Mouse (Mus musculus) midbrain, embryonic 16.5 days (tissue): ENCODE results near the gene Chd3. TPM values are rescaled to one million over a fixed set of nuclear protein-coding genes. Genes with fewer than 3 reads are reported as not detected.

Experiments used
- ATAC-seq: fragments of 200-750 bp; cut with Nextera tagmentation; 2 replicates; pipeline ENCODE4 v1.8.0; 2017; ENCODE audit warnings: moderate TSS enrichment
- H3K27ac ChIP-seq: fragments of 300-500 bp; sonication (generic); 2 replicates; pipeline ENCODE4 v1.5.1; 2014; ENCODE audit warnings: mild to moderate bottlenecking, low read length, mixed read lengths
- H3K27me3 ChIP-seq: fragments of 300-500 bp; sonication (generic); 2 replicates; pipeline ENCODE4 v1.6.1; 2014; ENCODE audit warnings: low read depth, low read length, mixed read lengths; ENCODE audit not compliant: control insufficient read depth, insufficient read depth
- H3K36me3 ChIP-seq: fragments of 300-500 bp; sonication (generic); 2 replicates; pipeline ENCODE4 v1.6.1; 2014; ENCODE audit warnings: mild to moderate bottlenecking, low read length, moderate library complexity, mixed read lengths; ENCODE audit not compliant: control insufficient read depth, insufficient read depth
- H3K4me1 ChIP-seq: fragments of 300-500 bp; sonication (generic); 2 replicates; pipeline ENCODE4 v1.6.1; 2014; ENCODE audit warnings: mild to moderate bottlenecking, low read length, mixed read lengths; ENCODE audit not compliant: control insufficient read depth, insufficient read depth
- H3K4me2 ChIP-seq: fragments of 300-500 bp; sonication (generic); 2 replicates; pipeline ENCODE4 v1.6.1; 2014; ENCODE audit warnings: mild to moderate bottlenecking, low read length, mixed read lengths
- H3K4me3 ChIP-seq: fragments of 300-500 bp; sonication (generic); 2 replicates; pipeline ENCODE4 v1.5.1; 2014; ENCODE audit warnings: low read depth, mild to moderate bottlenecking, low read length, moderate library complexity, mixed read lengths
- H3K9ac ChIP-seq: fragments of 300-500 bp; sonication (generic); 2 replicates; pipeline ENCODE4 v1.6.1; 2014; ENCODE audit warnings: low read depth, low read length, mixed read lengths
- H3K9me3 ChIP-seq: fragments of 300-500 bp; sonication (generic); replicated peaks from 2 replicates; pipeline ENCODE4 v1.6.1; 2014; ENCODE audit warnings: mild to moderate bottlenecking, low read length, mixed read lengths; ENCODE audit not compliant: control insufficient read depth, poor library complexity, severe bottlenecking
- WGBS: fragments of 180-500 bp; shearing (Covaris S2); extraction: QIAGEN DNeasy Blood & Tissue Kit; methylation state at CpG from one replicate; pipeline ENCODE4 v1.1.7; 2014; 5-methylcytosine and 5-hydroxymethylcytosine counted together
- polyA plus RNA-seq: library from polyadenylated mRNA; unstranded; fragments of >200 nt; fragmentation: Nextera tagmentation; extraction: Ambion mirVana; gene quantifications from 2 replicates; pipeline ENCODE4 v1.2.1, GENCODE M21; 2015

Gene Chd3
- polyA plus RNA-seq, 1 experiment from 2014 or later, result 86.1 TPM

DNA sequence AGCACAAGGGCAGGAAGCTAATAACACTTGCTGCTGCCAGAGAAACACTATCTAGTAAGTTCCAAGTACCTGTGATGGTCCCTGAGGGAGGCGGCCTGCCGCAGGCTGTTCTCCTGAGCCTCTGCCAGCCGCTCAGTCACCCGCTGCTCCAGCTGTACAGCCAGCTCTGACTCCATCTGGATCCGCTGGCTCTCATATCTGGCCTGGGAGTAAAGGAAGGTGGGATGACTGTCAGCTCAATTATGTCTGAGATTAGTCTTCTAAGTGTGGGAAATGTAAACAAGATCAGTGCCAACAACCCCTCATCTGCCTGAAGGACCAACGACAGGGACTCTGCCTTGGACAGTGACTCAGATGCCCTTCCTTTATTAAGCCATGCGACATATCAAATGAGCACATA is 57.9 kb downstream of the Chd3 start:
- Histone ChIP-seq H3K36me3 (peaks cover 27% of the 10 kb centered on the region), H3K4me2 (no peak overlapping the region), H3K4me1 (no peaks in the 10 kb centered on the region; the same call in 1 of the 2 replicates), H3K4me3 (no peak overlapping the region), H3K9ac (no peak overlapping the region), H3K27me3 (no peaks in the 10 kb centered on the region), H3K9me3 (no peaks in the 10 kb centered on the region), H3K27ac (no peak overlapping the region)
- no peak for ATAC-seq
- WGBS, result 70% methylated on average over 7 of the region's 7 CpGs

DNA sequence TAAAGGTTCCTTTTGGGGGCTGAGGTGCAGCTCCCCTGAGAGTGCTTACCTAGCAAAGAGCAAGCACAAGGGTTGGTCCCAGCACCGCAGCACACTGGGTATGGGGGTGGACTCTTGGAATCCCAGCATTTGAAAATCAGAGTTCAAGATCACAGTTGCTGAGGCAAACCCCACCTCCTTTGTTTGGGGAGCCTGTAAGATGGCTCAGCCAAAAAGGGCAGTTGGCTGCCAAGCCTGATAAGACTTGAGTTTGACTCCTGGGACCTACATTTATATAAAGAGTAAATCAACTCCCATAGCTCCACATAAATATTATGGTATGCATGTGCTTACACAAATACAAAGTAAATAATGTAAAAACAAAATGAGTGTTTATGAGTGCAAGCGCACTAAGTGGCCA is 63.2 kb downstream of the Chd3 start:
- 97% methylated on average over 2 of the region's 2 CpGs for WGBS
- no peaks in the 10 kb centered on the region for H3K9me3 ChIP-seq
- H3K4me1 ChIP-seq, result no peaks in the 10 kb centered on the region
- no peak overlapping the region for H3K27ac ChIP-seq
- no peak for ATAC-seq
- peaks cover 24% of the 10 kb centered on the region for H3K36me3 ChIP-seq
- no peak overlapping the region for H3K9ac ChIP-seq
- H3K4me3 ChIP-seq, result no peak overlapping the region
- no peak overlapping the region for H3K4me2 ChIP-seq
- H3K27me3 ChIP-seq, result no peaks in the 10 kb centered on the region

DNA sequence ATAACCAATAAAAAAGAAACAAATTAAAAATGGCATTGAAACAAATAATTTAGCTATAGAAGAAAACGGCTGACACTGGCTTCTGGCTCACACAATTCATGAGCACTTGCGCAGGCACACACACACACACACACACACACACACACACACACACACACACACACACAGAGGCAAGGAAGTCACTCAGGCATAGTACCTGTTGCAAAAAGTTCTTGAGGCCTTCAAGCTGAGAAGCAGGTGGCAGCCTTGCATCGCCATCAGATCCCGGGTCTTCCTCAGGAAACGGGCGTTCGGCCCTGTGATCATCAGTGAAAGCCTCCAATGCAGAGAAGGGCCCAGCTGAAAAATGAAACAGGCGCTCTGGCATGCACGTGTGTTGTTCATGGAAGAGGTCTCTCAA is 63.9 kb downstream of the Chd3 start:
- WGBS, result 89% methylated on average over 9 of the region's 9 CpGs
- ATAC-seq, result no peak
- Histone ChIP-seq H3K9ac (no peak overlapping the region), H3K4me3 (no peak overlapping the region), H3K9me3 (no peaks in the 10 kb centered on the region), H3K4me2 (no peak overlapping the region), H3K27ac (no peak overlapping the region), H3K36me3 (peaks cover 27% of the 10 kb centered on the region), H3K27me3 (no peaks in the 10 kb centered on the region), H3K4me1 (no peaks in the 10 kb centered on the region)

DNA sequence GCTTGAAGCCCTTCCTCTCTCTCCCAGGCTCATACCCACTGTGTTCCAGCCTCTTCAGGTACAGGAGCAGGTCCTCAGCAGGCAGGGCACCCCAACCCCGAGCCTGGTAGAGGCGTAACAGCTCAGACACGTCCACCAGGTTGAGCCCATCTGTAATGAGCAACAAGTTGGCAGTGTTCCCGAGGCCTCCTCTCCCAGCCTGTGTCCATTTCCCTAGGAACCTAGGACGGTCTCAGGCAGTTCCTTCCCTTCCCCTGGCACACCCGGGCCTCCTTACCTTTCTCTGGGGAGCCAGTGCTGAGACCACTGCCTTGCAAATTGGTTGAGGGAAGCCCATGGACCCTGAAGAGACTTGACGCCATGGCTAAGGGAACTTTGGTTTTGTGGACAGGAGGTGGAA is 66.4 kb downstream of the Chd3 start:
- peaks cover 25% of the 10 kb centered on the region for H3K36me3 ChIP-seq
- H3K27me3 ChIP-seq, result no peaks in the 10 kb centered on the region
- no peak for ATAC-seq
- no peak overlapping the region for H3K9ac ChIP-seq
- no peaks in the 10 kb centered on the region for H3K9me3 ChIP-seq
- 88% methylated on average over 7 of the region's 7 CpGs for WGBS
- no peaks in the 10 kb centered on the region for H3K4me1 ChIP-seq
- H3K4me3 ChIP-seq, result no peak overlapping the region
- H3K27ac ChIP-seq, result no peak overlapping the region
- H3K4me2 ChIP-seq, result no peak overlapping the region

DNA sequence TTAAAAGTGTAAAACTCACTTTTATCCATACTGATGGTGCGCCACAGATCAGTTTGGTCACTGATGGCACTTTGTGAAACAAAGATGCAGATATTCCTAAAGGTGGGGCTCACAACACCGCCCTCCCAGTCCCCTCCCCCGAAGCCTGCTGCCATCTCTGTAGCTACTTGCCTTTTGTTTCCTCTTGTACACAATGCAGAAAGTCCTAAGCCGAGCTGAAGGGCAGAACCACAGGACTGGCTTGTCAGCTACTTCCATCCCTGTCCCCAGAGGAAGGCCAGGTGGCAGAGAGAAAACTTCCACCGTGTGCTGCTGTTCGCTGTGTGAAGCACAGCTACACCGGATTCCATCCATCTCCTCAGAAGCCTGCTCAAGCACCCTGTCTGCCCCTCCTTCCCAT is 71.0 kb downstream of the Chd3 start:
- Histone ChIP-seq H3K27ac (no peak overlapping the region), H3K36me3 (peaks cover 13% of the 10 kb centered on the region), H3K9me3 (no peaks in the 10 kb centered on the region), H3K4me2 (no peak overlapping the region), H3K9ac (no peak overlapping the region), H3K4me3 (no peak overlapping the region), H3K4me1 (no peaks in the 10 kb centered on the region), H3K27me3 (no peaks in the 10 kb centered on the region)
- 64% methylated on average over 7 of the region's 7 CpGs for WGBS
- no peak for ATAC-seq

DNA sequence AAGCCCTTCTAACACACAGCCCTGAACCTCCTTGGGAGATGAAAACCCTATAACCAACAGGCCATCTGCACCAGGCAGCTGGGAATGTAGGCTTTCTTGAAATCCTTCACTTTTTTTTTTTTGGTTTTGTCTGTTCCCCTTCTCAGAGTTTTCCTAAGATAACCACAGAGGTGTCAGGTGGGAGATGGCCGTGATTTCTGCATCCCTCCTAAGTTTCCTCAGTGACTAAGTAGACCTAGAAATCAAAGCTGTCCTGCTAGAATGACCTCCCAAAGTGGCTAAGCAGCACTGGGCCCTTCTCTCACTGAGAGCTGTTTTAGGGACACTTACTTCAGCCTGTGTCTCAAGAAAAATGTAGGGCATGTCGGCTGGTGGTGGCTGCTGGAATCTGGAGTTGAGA is 71.4 kb downstream of the Chd3 start:
- no peaks in the 10 kb centered on the region for H3K4me1 ChIP-seq
- no peak for ATAC-seq
- no peak overlapping the region for H3K27ac ChIP-seq
- peaks cover 13% of the 10 kb centered on the region for H3K36me3 ChIP-seq
- H3K9ac ChIP-seq, result no peak overlapping the region
- H3K4me2 ChIP-seq, result no peak overlapping the region
- no peaks in the 10 kb centered on the region for H3K27me3 ChIP-seq
- 86% methylated on average over 2 of the region's 2 CpGs for WGBS
- H3K9me3 ChIP-seq, result no peaks in the 10 kb centered on the region
- H3K4me3 ChIP-seq, result no peak overlapping the region

DNA sequence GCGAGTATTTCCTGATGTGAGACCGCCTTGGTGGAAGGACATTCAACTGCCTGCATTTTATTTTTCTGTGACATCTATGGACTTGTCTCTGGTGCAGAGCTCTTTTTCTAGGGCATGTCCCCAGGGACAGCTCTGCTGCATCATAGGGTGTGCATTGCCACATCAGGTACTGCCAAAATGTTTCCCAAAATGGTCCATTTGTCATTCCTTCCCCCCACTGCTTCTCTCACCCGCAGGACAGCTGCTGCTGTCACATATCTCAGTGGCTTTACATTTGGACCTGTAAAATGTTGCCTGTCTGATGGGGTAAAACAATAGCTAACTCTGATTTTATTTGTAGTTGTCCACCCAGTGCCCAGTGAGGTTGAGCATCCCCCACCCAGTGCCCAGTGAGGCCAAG is 73.9 kb downstream of the Chd3 start:
- Histone ChIP-seq H3K4me2 (no peak overlapping the region), H3K4me3 (no peak overlapping the region), H3K4me1 (no peaks in the 10 kb centered on the region), H3K27ac (no peak overlapping the region), H3K36me3 (peaks cover 6% of the 10 kb centered on the region), H3K9ac (no peak overlapping the region), H3K27me3 (no peaks in the 10 kb centered on the region), H3K9me3 (no peaks in the 10 kb centered on the region)
- 95% methylated on average over 3 of the region's 3 CpGs for WGBS
- ATAC-seq, result no peak

Other genes with a start within 250 kb of the Chd3 start
- 0.75 and 1.1 TPM in 2 replicates for gene Hes7, start 249.0 kb downstream of the Chd3 start, polyA plus RNA-seq
- gene 9130213A22Rik, start 246.8 kb downstream of the Chd3 start, polyA plus RNA-seq, result 0.49 and 0.65 TPM in 2 replicates
- gene Aloxe3, start 243.5 kb downstream of the Chd3 start, polyA plus RNA-seq, result 9.0 and 11.5 TPM in 2 replicates
- 0.50 and 0.53 TPM in 2 replicates for gene Alox12b, start 212.4 kb downstream of the Chd3 start, polyA plus RNA-seq
- gene Alox8, start 171.6 kb downstream of the Chd3 start, polyA plus RNA-seq, result 0.59 and 0.72 TPM in 2 replicates
- gene Gucy2e, start 132.4 kb downstream of the Chd3 start, polyA plus RNA-seq, result 0.51 and 0.67 TPM in 2 replicates
- 19.2 and 21.7 TPM in 2 replicates for gene Cntrob, start 45.6 kb downstream of the Chd3 start, polyA plus RNA-seq
- gene Trappc1, start 45.4 kb downstream of the Chd3 start, polyA plus RNA-seq, result 173 and 179 TPM in 2 replicates
- 3.8 and 5.3 TPM in 2 replicates for gene Kcnab3, start 43.1 kb downstream of the Chd3 start, polyA plus RNA-seq
- gene Rnf227, start 28.9 kb downstream of the Chd3 start, polyA plus RNA-seq, result 297 and 334 TPM in 2 replicates
- 86.2 and 89.6 TPM in 2 replicates for gene Naa38, start 26.1 kb upstream of the Chd3 start, polyA plus RNA-seq
- gene Cyb5d1, start 26.2 kb upstream of the Chd3 start, polyA plus RNA-seq, result 27.1 and 28.9 TPM in 2 replicates
- gene Tmem88, start 28.8 kb upstream of the Chd3 start, polyA plus RNA-seq, result 5.2 and 5.9 TPM in 2 replicates
- 36.4 and 39.0 TPM in 2 replicates for gene Kdm6b, start 44.3 kb upstream of the Chd3 start, polyA plus RNA-seq
- 4.4 and 5.1 TPM in 2 replicates for gene Dnah2, start 179.7 kb upstream of the Chd3 start, polyA plus RNA-seq
- gene Efnb3, start 190.8 kb upstream of the Chd3 start, polyA plus RNA-seq, result 165 and 178 TPM in 2 replicates
- 19.2 and 20.9 TPM in 2 replicates for gene Wrap53, start 210.8 kb upstream of the Chd3 start, polyA plus RNA-seq
- gene Trp53, start 211.0 kb upstream of the Chd3 start, polyA plus RNA-seq, result 48.9 and 57.3 TPM in 2 replicates
- gene Atp1b2, start 236.5 kb upstream of the Chd3 start, polyA plus RNA-seq, result 65.8 and 95.2 TPM in 2 replicates
- gene Shbg, start 248.5 kb upstream of the Chd3 start, polyA plus RNA-seq, result not detected in 2 replicates